Mouse (Mus musculus): ENCODE measurements around the gene Bst2. TPM values are rescaled to one million over a fixed set of nuclear protein-coding genes. Genes with fewer than 3 reads are reported as not detected.
A peak's percentile ranks its signal among the peaks of the same experiment; 100 is the strongest.

Bst2 gene
- polyA plus RNA-seq (2014; fragmentation: Nextera tagmentation; extraction: Ambion mirVana), result 21.9 and 24.0 TPM in 2 replicates

GRCm38 (mm10) chr8:71537028-71537867 is at the start of gene Bst2:
Gene Bst2, minus strand, starts transcription at chr8:71537456.
- WGBS, result 2% methylated on average over 37 of the region's 37 CpGs
- Histone ChIP-seq H3K4me3 (ENCODE audit: low read depth, low read length) (peak within 1 kb of the TSS; percentile 60), H3K9me3 (ENCODE audit: control insufficient read depth, low read length) (no peaks in the 10 kb centered on the region), H3K9ac (ENCODE audit: low read depth, low read length) (peak within 1 kb of the TSS; percentile 75), H3K36me3 (ENCODE audit: control insufficient read depth, insufficient read depth, low read length) (no peaks in the 10 kb centered on the region), H3K4me2 (peak within 1 kb of the TSS; percentile 84), H3K4me1 (replicated peaks; ENCODE audit: control insufficient read depth, insufficient read depth, low read length) (no peaks in the 10 kb centered on the region; the same call in 1 of the 2 replicates), H3K27me3 (replicated peaks; ENCODE audit: control insufficient read depth, insufficient read depth, low read length) (no peaks in the 10 kb centered on the region), H3K27ac (ENCODE audit: low read depth, low read length) (peak within 1 kb of the TSS; percentile 69)
- ATAC-seq (replicated peaks; ENCODE audit: low FRiP score), result peak; percentile 92
- peak; percentile 89 for DNase-seq (ENCODE audit: low spot score)

- Histone ChIP-seq H3K4me2 (no peak overlapping the region), H3K9me3 (ENCODE audit: control insufficient read depth, low read length) (no peaks in the 10 kb centered on the region), H3K36me3 (ENCODE audit: control insufficient read depth, insufficient read depth, low read length) (no peaks in the 10 kb centered on the region), H3K4me3 (ENCODE audit: low read depth, low read length) (no peak overlapping the region), H3K27me3 (replicated peaks; ENCODE audit: control insufficient read depth, insufficient read depth, low read length) (no peaks in the 10 kb centered on the region), H3K4me1 (replicated peaks; ENCODE audit: control insufficient read depth, insufficient read depth, low read length) (peaks cover 4% of the 10 kb centered on the region; the same call in 1 of the 2 replicates), H3K27ac (ENCODE audit: low read depth, low read length) (no peak overlapping the region), H3K9ac (ENCODE audit: low read depth, low read length) (no peak overlapping the region)
- no peak for DNase-seq (ENCODE audit: low spot score)
- WGBS, result 43% methylated on average over 2 of the region's 2 CpGs
- ATAC-seq (replicated peaks; ENCODE audit: low FRiP score), result no peak
Measured at GRCm38 (mm10) chr8:71586891-71587290, 49.6 kb upstream of the Bst2 start.

GRCm38 (mm10) chr8:71580201-71580600 is 42.9 kb upstream of the Bst2 start:
- Histone ChIP-seq H3K9ac (ENCODE audit: low read depth, low read length) (no peak overlapping the region), H3K27ac (ENCODE audit: low read depth, low read length) (no peak overlapping the region), H3K4me3 (ENCODE audit: low read depth, low read length) (no peak overlapping the region), H3K4me1 (replicated peaks; ENCODE audit: control insufficient read depth, insufficient read depth, low read length) (no peaks in the 10 kb centered on the region), H3K9me3 (ENCODE audit: control insufficient read depth, low read length) (no peaks in the 10 kb centered on the region), H3K36me3 (ENCODE audit: control insufficient read depth, insufficient read depth, low read length) (no peaks in the 10 kb centered on the region), H3K27me3 (replicated peaks; ENCODE audit: control insufficient read depth, insufficient read depth, low read length) (no peaks in the 10 kb centered on the region), H3K4me2 (no peak overlapping the region)
- 53% methylated on average over 9 of the region's 9 CpGs for WGBS
- no peak for ATAC-seq (replicated peaks; ENCODE audit: low FRiP score)
- no peak for DNase-seq (ENCODE audit: low spot score)

- Histone ChIP-seq H3K27ac (ENCODE audit: low read depth, low read length) (no peak overlapping the region), H3K4me1 (replicated peaks; ENCODE audit: control insufficient read depth, insufficient read depth, low read length) (no peaks in the 10 kb centered on the region), H3K27me3 (replicated peaks; ENCODE audit: control insufficient read depth, insufficient read depth, low read length) (no peaks in the 10 kb centered on the region), H3K4me3 (ENCODE audit: low read depth, low read length) (no peak overlapping the region), H3K4me2 (no peak overlapping the region), H3K9me3 (ENCODE audit: control insufficient read depth, low read length) (no peaks in the 10 kb centered on the region), H3K9ac (ENCODE audit: low read depth, low read length) (no peak overlapping the region), H3K36me3 (ENCODE audit: control insufficient read depth, insufficient read depth, low read length) (no peaks in the 10 kb centered on the region)
- DNase-seq (ENCODE audit: low spot score), result no peak
- WGBS, result 88% methylated on average over 14 of the region's 14 CpGs
- no peak for ATAC-seq (replicated peaks; ENCODE audit: low FRiP score)
Measured at GRCm38 (mm10) chr8:71579476-71579875, 42.2 kb upstream of the Bst2 start.

GRCm38 (mm10) chr8:71579009-71579408 is 41.8 kb upstream of the Bst2 start:
- H3K27ac ChIP-seq (ENCODE audit: low read depth, low read length), result no peak overlapping the region
- ATAC-seq (replicated peaks; ENCODE audit: low FRiP score) (no peak), DNase-seq (ENCODE audit: low spot score) (no peak)

GRCm38 (mm10) chr8:71577856-71578387 is 40.7 kb upstream of the Bst2 start:
- 57% methylated on average over 4 of the region's 4 CpGs for WGBS
- Histone ChIP-seq H3K4me1 (replicated peaks; ENCODE audit: control insufficient read depth, insufficient read depth, low read length) (no peaks in the 10 kb centered on the region), H3K9ac (ENCODE audit: low read depth, low read length) (no peak overlapping the region), H3K4me3 (ENCODE audit: low read depth, low read length) (no peak overlapping the region), H3K36me3 (ENCODE audit: control insufficient read depth, insufficient read depth, low read length) (no peaks in the 10 kb centered on the region), H3K9me3 (ENCODE audit: control insufficient read depth, low read length) (no peaks in the 10 kb centered on the region), H3K4me2 (no peak overlapping the region), H3K27me3 (replicated peaks; ENCODE audit: control insufficient read depth, insufficient read depth, low read length) (no peaks in the 10 kb centered on the region), H3K27ac (ENCODE audit: low read depth, low read length) (no peak overlapping the region)
- DNase-seq (ENCODE audit: low spot score), result no peak
- no peak for ATAC-seq (replicated peaks; ENCODE audit: low FRiP score)

More at GRCm38 (mm10) chr8:71579009-71579408, 41.8 kb upstream of the Bst2 start:
- Histone ChIP-seq H3K36me3 (ENCODE audit: control insufficient read depth, insufficient read depth, low read length) (no peaks in the 10 kb centered on the region), H3K9me3 (ENCODE audit: control insufficient read depth, low read length) (no peaks in the 10 kb centered on the region), H3K4me1 (replicated peaks; ENCODE audit: control insufficient read depth, insufficient read depth, low read length) (no peaks in the 10 kb centered on the region), H3K4me3 (ENCODE audit: low read depth, low read length) (no peak overlapping the region), H3K4me2 (no peak overlapping the region), H3K9ac (ENCODE audit: low read depth, low read length) (no peak overlapping the region), H3K27me3 (replicated peaks; ENCODE audit: control insufficient read depth, insufficient read depth, low read length) (no peaks in the 10 kb centered on the region)
- WGBS, result 54% methylated on average over 1 of the region's 1 CpGs

- Histone ChIP-seq H3K9ac (ENCODE audit: low read depth, low read length) (no peak overlapping the region), H3K27me3 (replicated peaks; ENCODE audit: control insufficient read depth, insufficient read depth, low read length) (no peaks in the 10 kb centered on the region), H3K4me3 (ENCODE audit: low read depth, low read length) (no peak overlapping the region), H3K27ac (ENCODE audit: low read depth, low read length) (no peak overlapping the region), H3K4me2 (no peak overlapping the region), H3K36me3 (ENCODE audit: control insufficient read depth, insufficient read depth, low read length) (no peaks in the 10 kb centered on the region), H3K9me3 (ENCODE audit: control insufficient read depth, low read length) (no peaks in the 10 kb centered on the region), H3K4me1 (replicated peaks; ENCODE audit: control insufficient read depth, insufficient read depth, low read length) (peaks cover 8% of the 10 kb centered on the region)
- ATAC-seq (replicated peaks; ENCODE audit: low FRiP score) (no peak), DNase-seq (ENCODE audit: low spot score) (no peak)
- 72% methylated on average over 1 of the region's 1 CpGs for WGBS
Measured at GRCm38 (mm10) chr8:71575020-71575419, 37.8 kb upstream of the Bst2 start.

- WGBS, result 64% methylated on average over 7 of the region's 7 CpGs
Measured at GRCm38 (mm10) chr8:71574426-71574825, 37.2 kb upstream of the Bst2 start.

More at GRCm38 (mm10) chr8:71574426-71574825, 37.2 kb upstream of the Bst2 start:
- peaks cover 8% of the 10 kb centered on the region for H3K4me1 ChIP-seq (replicated peaks; ENCODE audit: control insufficient read depth, insufficient read depth, low read length)
- H3K9me3 ChIP-seq (ENCODE audit: control insufficient read depth, low read length), result no peaks in the 10 kb centered on the region
- no peak overlapping the region for H3K4me2 ChIP-seq
- no peak overlapping the region for H3K4me3 ChIP-seq (ENCODE audit: low read depth, low read length)
- H3K27ac ChIP-seq (ENCODE audit: low read depth, low read length), result no peak overlapping the region
- ATAC-seq (replicated peaks; ENCODE audit: low FRiP score), result no peak
- H3K9ac ChIP-seq (ENCODE audit: low read depth, low read length), result no peak overlapping the region
- DNase-seq (ENCODE audit: low spot score), result no peak
- H3K36me3 ChIP-seq (ENCODE audit: control insufficient read depth, insufficient read depth, low read length), result no peaks in the 10 kb centered on the region
- H3K27me3 ChIP-seq (replicated peaks; ENCODE audit: control insufficient read depth, insufficient read depth, low read length), result no peaks in the 10 kb centered on the region

All from liver, embryonic 11.5 days (tissue).